Mouse (Mus musculus) NIH3T3 (cell line): ENCODE results near the gene Card19.

Experiments used
- DNase-seq: peaks from one replicate; pipeline ENCODE4 v3.0.0-alpha.2; 2012; ENCODE audit warnings: low read depth

The Card19 gene

DNA sequence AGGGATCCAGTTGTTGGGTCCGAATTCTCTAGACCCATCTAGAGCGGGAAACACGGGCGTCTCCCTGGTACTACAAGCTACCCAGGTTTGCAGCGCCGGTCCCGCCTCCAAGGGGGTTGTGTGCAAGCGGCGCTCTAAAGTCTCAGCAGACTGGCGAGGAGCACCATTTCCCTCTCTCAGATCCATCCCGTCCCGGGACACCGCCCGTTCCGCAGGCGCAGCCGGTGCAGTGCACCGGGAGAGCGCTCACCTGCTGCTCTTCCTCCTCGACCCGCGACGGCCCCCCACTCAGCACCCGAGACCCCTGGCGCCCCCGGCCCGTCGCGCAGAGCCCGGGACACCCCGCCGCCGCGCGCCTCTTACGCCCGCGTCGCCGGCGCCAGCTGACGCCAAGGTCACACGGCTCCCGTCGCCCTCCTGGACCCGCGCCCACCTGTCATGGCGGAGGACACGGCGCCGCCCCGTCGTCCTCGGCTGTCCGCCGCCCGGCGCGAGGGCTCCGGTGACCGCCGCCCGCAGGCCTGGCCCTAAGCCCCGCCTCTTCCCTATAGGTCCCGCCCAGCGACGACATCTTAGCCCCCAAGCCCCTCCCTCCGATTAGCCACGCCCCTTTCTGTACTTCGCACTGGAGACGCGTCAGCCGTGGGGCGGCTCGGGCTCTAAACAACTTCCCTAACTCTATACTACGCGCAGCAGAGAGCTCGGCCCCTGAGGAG is at the start of gene Card19:
TSS of gene Card19 (minus strand) at position 534 of the 716 bp plus-strand sequence.
- peak; percentile 97 for DNase-seq

DNA sequence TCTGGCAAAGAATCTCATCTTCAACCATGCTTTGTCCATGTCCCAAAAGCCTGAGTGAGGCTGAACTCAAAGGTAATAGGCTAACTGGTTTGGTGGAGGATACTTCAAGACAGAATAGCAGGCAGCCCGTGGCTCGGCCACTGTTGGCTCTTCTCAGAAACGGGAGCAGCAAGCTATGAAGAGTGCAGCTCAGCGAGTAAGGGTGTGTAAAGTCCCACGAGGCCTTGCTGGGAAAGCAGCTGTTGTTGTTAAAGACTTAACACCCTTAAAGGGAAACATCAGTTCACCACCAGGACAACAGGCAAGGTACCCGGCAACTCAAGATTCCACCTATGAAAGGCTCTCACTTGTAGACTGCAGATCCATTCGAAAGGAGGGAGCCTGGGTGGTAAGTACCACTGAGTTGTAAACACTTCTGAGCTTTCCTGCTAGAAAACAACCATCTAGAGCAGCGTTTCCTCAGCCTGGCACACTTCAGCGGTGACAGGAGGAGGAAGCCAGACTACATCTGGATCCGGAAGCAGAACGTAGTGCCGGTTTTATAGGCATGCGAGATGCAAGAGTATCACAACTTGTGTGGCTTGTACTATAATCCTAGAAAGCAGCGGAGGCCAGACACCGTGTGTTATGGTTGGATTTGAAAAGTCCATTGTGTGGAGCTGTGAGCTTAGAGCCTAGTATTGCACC is 44.3 kb upstream of the Card19 start:
- no peak for DNase-seq

- DNase-seq, result no peak
Observed at GRCm38 (mm10) chr13:49257819-49258313, 42.0 kb upstream of the Card19 start.

- DNase-seq, result peak; percentile 47
Observed at GRCm38 (mm10) chr13:49252746-49253145, 36.9 kb upstream of the Card19 start.

- peak; percentile 35 for DNase-seq
Observed at GRCm38 (mm10) chr13:49252113-49252512, 36.3 kb upstream of the Card19 start.

DNA sequence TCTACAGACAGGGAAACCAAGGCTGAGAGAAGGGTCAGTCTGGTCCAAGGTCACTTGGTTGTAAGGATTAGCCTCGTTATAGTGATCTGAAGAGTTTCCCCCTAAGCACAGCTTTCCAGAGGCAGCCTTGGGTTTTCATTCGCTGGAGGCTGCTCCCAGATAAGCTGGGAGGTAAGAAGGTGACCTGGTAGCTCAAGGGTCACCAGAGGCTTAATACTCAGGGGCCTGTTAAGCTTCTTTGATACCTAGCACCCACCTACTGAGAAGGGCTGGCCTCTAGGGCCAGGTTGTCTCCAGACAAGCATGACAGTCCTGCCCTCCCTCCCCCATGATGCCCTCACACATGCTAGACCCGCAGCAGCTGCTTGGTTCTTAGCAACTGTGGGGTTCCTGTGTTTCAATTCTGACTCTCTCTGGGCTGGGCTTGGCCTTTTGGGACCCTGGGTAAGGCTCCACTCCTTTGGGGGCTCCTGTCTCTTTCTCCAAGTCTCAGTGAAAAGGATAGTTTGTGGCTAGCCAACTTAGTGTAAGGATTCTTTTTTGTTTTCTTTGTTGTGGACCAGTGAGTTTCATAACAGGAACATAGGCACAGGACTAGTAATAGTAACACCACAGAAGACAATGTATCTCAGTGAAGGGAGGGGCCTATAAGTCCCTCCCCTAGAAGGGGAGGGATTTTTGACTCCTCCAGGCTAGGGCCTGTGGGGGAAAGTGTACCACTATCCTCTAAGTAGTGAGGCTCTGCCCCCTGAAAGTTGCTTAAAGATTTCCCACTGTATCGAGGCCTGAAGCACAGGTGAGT is 35.1 kb upstream of the Card19 start:
- no peak for DNase-seq

DNA sequence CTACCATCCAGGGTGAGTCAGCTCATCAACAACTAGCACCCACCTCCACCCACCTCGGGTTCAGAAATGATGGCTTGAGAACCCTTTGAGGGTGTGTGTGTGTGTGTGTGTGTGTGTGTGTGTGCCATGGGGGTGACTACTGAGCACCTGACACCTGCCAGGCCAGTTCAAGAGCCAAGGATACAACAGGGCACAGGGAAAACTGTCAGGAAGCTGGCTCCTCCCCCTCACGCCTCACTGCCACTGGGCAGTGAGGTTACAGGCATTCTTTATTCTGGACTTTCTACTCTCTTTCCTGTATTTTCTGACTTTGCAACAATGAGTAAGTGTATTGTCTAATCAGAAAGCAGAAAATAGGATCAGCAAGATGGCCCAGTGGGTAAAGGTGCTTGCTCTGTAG is 33.8 kb upstream of the Card19 start:
- DNase-seq, result no peak

DNA sequence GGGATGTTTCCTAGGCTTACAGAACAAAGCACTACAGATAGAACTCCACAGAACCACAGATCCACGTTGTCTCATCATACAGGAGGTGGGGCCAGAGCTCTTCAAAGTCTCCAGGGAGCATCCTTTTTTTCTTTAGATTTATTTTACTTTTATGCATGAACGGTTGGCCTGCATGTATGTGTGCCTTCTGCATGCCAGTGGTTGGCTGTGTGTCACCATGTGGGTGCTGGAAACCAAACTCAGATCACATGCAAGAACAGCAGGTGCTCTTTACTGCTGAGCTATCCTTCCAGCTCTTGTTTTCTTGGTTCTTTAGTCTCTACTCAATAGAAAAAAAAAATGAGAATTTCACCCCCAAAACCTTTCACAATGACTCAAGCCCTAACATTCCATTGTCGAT is 33.1 kb upstream of the Card19 start:
- no peak for DNase-seq

DNA sequence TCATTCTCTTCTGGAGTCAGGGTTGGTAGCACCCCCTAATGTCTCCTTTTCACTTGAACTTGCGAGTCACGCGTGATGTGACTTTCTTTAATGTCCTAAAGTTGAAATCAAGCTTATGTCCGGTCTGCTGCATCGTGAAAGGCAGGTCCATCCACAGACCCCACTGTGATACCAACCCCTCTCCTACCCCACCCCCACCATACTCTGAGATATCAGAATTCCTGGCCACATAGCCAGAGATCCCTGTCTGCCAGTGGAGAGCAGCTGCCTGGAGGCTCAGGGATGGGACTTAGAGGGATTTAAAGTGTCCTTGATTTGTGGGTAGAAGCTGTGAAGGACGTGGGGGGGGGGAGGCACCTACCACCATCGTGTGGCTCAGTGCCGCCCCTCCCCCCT is 32.6 kb upstream of the Card19 start, which contains the start of gene Susd3:
TSS of gene Susd3 (minus strand) at position 240 of the 396 bp plus-strand sequence.
- DNase-seq, result no peak

GRCm38 (mm10) chr13:49247740-49248466 is 32.1 kb upstream of the Card19 start:
- DNase-seq, result no peak

DNA sequence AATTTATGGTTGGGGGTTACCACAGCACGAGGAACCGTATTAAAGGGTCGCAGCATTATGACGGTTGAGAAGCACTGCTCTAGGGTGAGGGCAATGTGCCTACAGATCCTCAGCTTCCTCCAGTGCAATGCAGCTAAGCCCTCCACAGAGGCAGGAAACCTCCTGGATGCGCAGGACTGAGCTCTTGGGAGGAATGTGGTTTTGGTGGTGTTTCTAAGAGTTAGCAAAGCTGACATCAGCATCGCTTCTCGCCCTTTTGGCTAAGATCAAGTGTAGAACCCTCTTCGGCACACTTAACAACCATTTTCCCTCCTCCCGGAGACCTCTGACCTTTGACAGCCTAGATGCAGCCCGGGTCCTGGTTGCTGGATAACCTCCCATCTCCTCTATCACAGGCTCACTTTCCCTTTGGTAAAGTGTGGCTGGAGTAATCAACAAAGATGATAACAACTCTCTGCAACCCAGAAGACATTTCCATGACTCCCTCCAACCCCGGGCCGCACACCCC is 31.4 kb upstream of the Card19 start:
- no peak for DNase-seq

DNA sequence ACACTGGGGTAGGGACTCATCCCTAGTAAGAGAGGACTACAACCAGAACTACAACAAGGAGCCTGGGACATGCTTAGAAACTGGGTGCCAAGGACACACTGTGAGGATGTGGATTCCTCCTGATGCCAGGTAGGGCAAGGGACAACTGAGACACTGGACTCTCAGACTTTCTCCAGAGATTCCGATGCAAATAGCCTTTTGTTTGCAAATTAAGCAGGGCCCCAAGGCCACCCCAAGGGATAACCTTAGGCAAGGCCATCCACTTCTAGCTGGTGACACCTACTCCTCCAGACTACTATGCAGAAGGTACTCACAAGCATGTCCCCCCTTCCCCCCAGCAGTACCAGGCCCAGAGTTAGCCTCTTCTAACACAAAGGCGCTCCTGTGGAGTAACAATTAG is 30.8 kb upstream of the Card19 start:
- no peak for DNase-seq

- no peak for DNase-seq
Observed at GRCm38 (mm10) chr13:49246011-49246410, 30.2 kb upstream of the Card19 start.

- DNase-seq, result no peak
Observed at GRCm38 (mm10) chr13:49245251-49245650, 29.4 kb upstream of the Card19 start.

GRCm38 (mm10) chr13:49243492-49243891 is 27.7 kb upstream of the Card19 start:
- DNase-seq, result no peak

GRCm38 (mm10) chr13:49242321-49243065 is 26.7 kb upstream of the Card19 start:
- no peak for DNase-seq

DNA sequence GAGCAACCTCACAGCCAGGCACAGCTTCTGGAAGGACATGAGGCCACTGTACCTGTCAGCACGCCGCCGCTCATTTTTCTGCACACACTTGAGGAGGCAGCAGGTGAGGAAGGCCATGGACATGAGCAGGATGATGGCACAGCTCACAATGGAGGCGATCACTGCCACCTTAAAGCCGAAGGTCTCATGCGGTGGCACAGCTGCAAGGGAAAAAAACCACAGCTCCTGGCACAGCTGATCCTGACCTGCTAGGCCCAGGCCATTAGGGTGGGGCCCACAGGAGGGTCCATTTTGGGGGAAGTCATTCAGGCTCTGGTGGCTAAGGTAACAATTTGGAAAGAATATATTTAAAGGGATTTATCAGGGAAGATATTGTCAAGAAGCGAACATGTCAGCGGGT is 22.9 kb upstream of the Card19 start:
- DNase-seq, result no peak

DNA sequence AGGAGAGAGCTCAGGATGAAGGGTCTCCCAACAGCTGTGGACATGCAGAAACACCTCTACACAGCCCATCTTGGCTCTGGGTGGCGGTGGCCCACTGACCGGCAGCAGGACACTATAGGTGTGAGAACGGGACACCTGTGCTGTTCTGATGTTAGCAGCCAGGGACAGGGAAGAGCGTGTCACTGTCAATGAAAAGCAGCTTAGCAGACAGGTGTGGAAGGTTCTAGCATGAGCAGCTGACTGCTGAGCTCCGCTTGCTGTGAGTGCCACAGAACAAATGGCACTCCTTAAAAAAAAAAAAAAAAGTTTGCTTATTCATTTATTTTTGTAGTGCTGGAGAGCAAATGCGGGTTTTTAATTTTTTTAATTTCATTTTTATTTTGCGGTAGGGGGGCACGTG is 21.8 kb upstream of the Card19 start:
- no peak for DNase-seq

DNA sequence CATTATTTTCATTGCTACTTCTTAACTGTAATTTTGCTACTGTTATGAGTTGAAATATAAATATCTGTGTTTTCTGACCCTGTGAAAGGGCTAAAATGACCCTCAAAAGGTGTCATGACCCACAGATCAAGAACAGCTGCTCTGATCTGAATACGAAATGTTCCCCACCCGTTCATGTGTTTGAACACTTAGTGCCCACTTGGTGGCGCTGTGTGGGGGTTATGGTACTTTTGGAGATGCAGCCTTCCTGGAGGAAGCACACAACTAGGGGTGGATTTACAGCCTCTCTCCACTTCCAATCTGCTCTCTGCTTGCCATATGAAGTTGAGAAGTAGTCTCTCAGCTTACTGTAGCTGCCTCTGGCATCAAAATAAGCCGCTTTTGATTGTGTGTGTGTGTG is 18.9 kb upstream of the Card19 start:
- DNase-seq, result no peak

DNA sequence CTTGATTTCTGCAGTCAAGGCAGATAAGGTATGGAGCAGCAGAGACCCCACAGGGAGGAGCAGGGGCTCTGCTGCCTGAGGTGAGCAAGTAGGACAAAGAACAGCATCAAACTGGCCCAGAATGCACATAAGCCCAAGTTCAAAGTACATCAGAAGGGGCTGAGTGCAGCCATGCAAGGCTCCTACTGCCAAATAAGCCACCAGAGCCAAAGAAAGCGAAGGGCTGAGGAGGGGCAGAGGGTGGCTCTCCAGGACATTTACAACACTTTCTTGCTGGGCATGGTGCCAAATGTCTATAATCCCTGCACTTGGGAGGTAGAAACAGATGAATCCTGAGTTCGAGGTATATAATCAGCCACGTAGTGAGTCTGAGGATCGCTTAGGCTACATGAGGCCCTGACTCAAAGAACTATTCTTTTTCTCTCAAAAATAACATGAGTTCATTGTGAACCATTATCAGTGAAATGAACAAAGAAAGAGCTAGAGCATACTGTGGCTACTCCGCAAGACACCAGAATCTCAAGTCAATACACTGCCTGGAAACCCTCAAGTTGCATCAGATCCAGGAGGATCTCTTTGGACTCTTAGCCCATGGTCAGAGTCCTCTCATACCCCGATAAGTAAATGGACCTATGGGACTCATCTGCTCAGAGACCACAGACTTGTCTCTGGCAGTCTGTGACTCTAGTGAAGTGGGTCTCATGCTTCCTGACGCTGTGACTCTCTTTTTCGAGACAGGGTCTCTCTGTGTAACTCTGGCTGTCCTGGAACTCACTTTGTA is 18.1 kb upstream of the Card19 start:
- no peak for DNase-seq
